Mouse (Mus musculus) midbrain, embryonic 11.5 days (tissue): ENCODE data around the gene Olfr329-ps. TPM values are rescaled to one million over a fixed set of nuclear protein-coding genes. Genes with fewer than 3 reads are reported as not detected.
"Not testable (repeated sequence)": the region's sequence is repeated elsewhere in the genome, so short reads cannot be mapped to it uniquely, and the experiment has no call there.

Experiments
- ATAC-seq: fragments of 200-750 bp; cut with Nextera tagmentation; 2 replicates; pipeline ENCODE4 v1.8.0; 2017; ENCODE audit warnings: moderate TSS enrichment, moderate library complexity; ENCODE audit not compliant: low FRiP score
- DNase-seq: peaks from one replicate; pipeline ENCODE4 v3.0.0; 2015; ENCODE audit warnings: low spot score; ENCODE audit errors: missing footprints
- H3K27ac ChIP-seq: fragments of 300-500 bp; sonication (generic); 2 replicates; pipeline ENCODE4 v1.5.1; 2014; ENCODE audit warnings: low read depth, low read length
- H3K27me3 ChIP-seq: fragments of 300-500 bp; sonication (generic); 2 replicates; pipeline ENCODE4 v1.6.1; 2014; ENCODE audit warnings: mild to moderate bottlenecking, low read length, moderate library complexity, mixed read lengths; ENCODE audit not compliant: control insufficient read depth, insufficient read depth
- H3K36me3 ChIP-seq: fragments of 300-500 bp; sonication (generic); 2 replicates; pipeline ENCODE4 v1.6.1; 2014; ENCODE audit warnings: mild to moderate bottlenecking, low read length, moderate library complexity, mixed read lengths; ENCODE audit not compliant: control insufficient read depth, insufficient read depth
- H3K4me1 ChIP-seq: fragments of 300-500 bp; sonication (generic); 2 replicates; pipeline ENCODE4 v1.6.1; 2014; ENCODE audit warnings: low read length; ENCODE audit not compliant: control insufficient read depth, insufficient read depth
- H3K4me2 ChIP-seq: fragments of 300-500 bp; sonication (generic); 2 replicates; pipeline ENCODE4 v1.6.1; 2014; ENCODE audit warnings: mild to moderate bottlenecking, moderate library complexity
- H3K4me3 ChIP-seq: fragments of 300-500 bp; sonication (generic); 2 replicates; pipeline ENCODE4 v1.5.1; 2014; ENCODE audit warnings: low read depth, low read length
- H3K9ac ChIP-seq: fragments of 300-500 bp; sonication (generic); 2 replicates; pipeline ENCODE4 v1.6.1; 2014; ENCODE audit warnings: low read length
- H3K9me3 ChIP-seq: fragments of 300-500 bp; sonication (generic); 2 replicates; pipeline ENCODE4 v1.6.1; 2016; ENCODE audit warnings: low read length; ENCODE audit not compliant: control insufficient read depth
- WGBS: fragments of 180-500 bp; shearing (Covaris S2); extraction: QIAGEN DNeasy Blood & Tissue Kit; methylation state at CpG from one replicate; pipeline ENCODE4 v1.1.7; 2014; 5-methylcytosine and 5-hydroxymethylcytosine counted together
- polyA plus RNA-seq: library from polyadenylated mRNA; unstranded; fragments of >200 nt; fragmentation: Nextera tagmentation; extraction: Ambion mirVana; gene quantifications from 2 replicates; pipeline ENCODE4 v1.2.1, GENCODE M21; 2014

The Olfr329-ps gene
- polyA plus RNA-seq: not detected in 2 replicates

DNA sequence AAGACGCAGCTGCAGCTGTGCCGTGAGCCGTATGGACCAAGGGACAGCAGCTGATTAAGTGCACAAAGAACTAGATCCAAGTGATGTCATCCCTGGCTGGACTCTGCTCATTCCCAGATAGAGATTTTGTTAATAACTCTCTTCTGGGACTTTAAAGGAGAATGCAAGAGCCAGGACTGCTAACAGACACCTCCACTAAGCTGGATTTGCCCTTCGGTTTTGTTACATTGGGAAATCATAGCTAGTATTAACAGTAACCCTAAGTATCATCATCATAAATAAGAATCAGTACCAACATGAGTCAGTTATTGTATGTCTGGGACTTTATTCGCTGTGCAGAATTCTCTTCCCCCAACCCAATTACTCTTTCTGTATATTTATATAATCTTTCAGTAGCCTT lies at the start of gene Olfr329-ps:
TSS of gene Olfr329-ps (minus strand) at position 101 of the 400 bp plus-strand sequence.
- H3K4me2 ChIP-seq: no peak within 1 kb of the TSS
- 94% methylated on average over 5 of the region's 5 CpGs for WGBS
- ATAC-seq: no peak
- H3K4me3 ChIP-seq: no peak within 1 kb of the TSS
- no peak within 1 kb of the TSS for H3K9ac ChIP-seq
- H3K4me1 ChIP-seq: no peaks in the 10 kb centered on the region
- H3K27me3 ChIP-seq: no peaks in the 10 kb centered on the region
- no peaks in the 10 kb centered on the region for H3K9me3 ChIP-seq
- no peaks in the 10 kb centered on the region for H3K36me3 ChIP-seq
- no peak for DNase-seq
- no peak within 1 kb of the TSS for H3K27ac ChIP-seq

DNA sequence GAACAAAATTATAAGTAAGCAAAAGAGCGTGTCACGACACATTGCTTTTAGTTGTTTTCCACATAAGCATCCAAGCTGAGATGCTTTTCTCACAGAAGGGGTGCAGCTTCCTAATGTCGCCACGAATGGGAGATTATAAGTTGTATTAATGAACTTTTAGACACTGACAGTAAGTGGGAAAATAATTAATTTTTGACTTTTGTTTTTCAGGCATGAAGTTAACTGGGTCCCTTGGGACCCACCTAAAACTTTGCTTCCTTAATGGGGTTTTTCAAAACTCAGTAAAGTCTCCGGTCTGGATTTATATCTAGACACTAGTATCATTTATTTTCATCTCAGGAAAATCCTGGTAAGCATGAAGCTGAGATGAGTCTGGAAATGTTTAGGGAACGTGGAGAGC lies 48.6 kb upstream of the Olfr329-ps start, which contains the start of gene Olfr324:
TSS of gene Olfr324 (plus strand) at position 301 of the 400 bp plus-strand sequence.
- H3K9me3 ChIP-seq: no peaks in the 10 kb centered on the region
- H3K4me3 ChIP-seq: no peak within 1 kb of the TSS
- no peak within 1 kb of the TSS for H3K27ac ChIP-seq
- no peak within 1 kb of the TSS for H3K4me2 ChIP-seq
- H3K27me3 ChIP-seq: no peaks in the 10 kb centered on the region
- no peak within 1 kb of the TSS for H3K9ac ChIP-seq
- H3K4me1 ChIP-seq: no peaks in the 10 kb centered on the region
- no peaks in the 10 kb centered on the region for H3K36me3 ChIP-seq
- ATAC-seq (no peak), DNase-seq (peak; percentile 21)
- 88% methylated on average over 6 of the region's 6 CpGs for WGBS

GRCm38 (mm10) chr11:58588620-58589250 lies 42.5 kb upstream of the Olfr329-ps start:
- DNase-seq: peak; percentile 35
- Histone ChIP-seq H3K36me3 (no peaks in the 10 kb centered on the region), H3K4me3 (no peak overlapping the region), H3K27me3 (no peaks in the 10 kb centered on the region), H3K27ac (no peak overlapping the region), H3K9me3 (no peaks in the 10 kb centered on the region), H3K9ac (no peak overlapping the region), H3K4me2 (no peak overlapping the region), H3K4me1 (no peaks in the 10 kb centered on the region)
- peak; percentile 77; the same call in 1 of the 2 replicates for ATAC-seq
- 71% methylated on average over 3 of the region's 3 CpGs for whole genome bisulfite sequencing

GRCm38 (mm10) chr11:58587898-58588348 lies 41.7 kb upstream of the Olfr329-ps start:
- Histone ChIP-seq H3K4me1 (no peaks in the 10 kb centered on the region), H3K4me3 (no peak overlapping the region), H3K9ac (no peak overlapping the region), H3K36me3 (no peaks in the 10 kb centered on the region), H3K27ac (no peak overlapping the region), H3K9me3 (no peaks in the 10 kb centered on the region), H3K27me3 (no peaks in the 10 kb centered on the region), H3K4me2 (no peak overlapping the region)
- peak; percentile 85 for DNase-seq
- no peak for ATAC-seq
- 75% methylated on average over 7 of the region's 7 CpGs for WGBS

GRCm38 (mm10) chr11:58578636-58579035 lies 32.4 kb upstream of the Olfr329-ps start:
- 86% methylated on average over 8 of the region's 8 CpGs for WGBS
- DNase-seq: peak; percentile 62
- H3K9me3 ChIP-seq: no peaks in the 10 kb centered on the region

GRCm38 (mm10) chr11:58577430-58577829 lies 31.2 kb upstream of the Olfr329-ps start, which contains the start of gene Olfr325:
Gene Olfr325 (plus strand): TSS chr11:58577730.
- DNase-seq: peak; percentile 17
- ATAC-seq: no peak
- H3K9ac ChIP-seq: no peak within 1 kb of the TSS

More at GRCm38 (mm10) chr11:58578636-58579035, 32.4 kb upstream of the Olfr329-ps start:
- Histone ChIP-seq H3K27me3 (no peaks in the 10 kb centered on the region), H3K27ac (no peak overlapping the region), H3K9ac (no peak overlapping the region), H3K4me2 (no peak overlapping the region), H3K4me1 (no peaks in the 10 kb centered on the region), H3K36me3 (no peaks in the 10 kb centered on the region), H3K4me3 (no peak overlapping the region)
- no peak for ATAC-seq

GRCm38 (mm10) chr11:58570405-58570804 lies 24.2 kb upstream of the Olfr329-ps start, which contains the start of gene Olfr224:
Gene Olfr224 (minus strand): TSS chr11:58570553.
- 84% methylated on average over 5 of the region's 5 CpGs for WGBS
- Histone ChIP-seq H3K4me3 (no peak within 1 kb of the TSS), H3K4me2 (no peak within 1 kb of the TSS), H3K27ac (no peak within 1 kb of the TSS), H3K9me3 (no peaks in the 10 kb centered on the region), H3K4me1 (no peaks in the 10 kb centered on the region), H3K9ac (no peak within 1 kb of the TSS), H3K36me3 (no peaks in the 10 kb centered on the region), H3K27me3 (no peaks in the 10 kb centered on the region)
- no peak for ATAC-seq
- no peak for DNase-seq

More at GRCm38 (mm10) chr11:58577430-58577829, 31.2 kb upstream of the Olfr329-ps start, which contains the start of gene Olfr325:
- Histone ChIP-seq H3K36me3 (no peaks in the 10 kb centered on the region), H3K4me2 (no peak within 1 kb of the TSS), H3K4me1 (no peaks in the 10 kb centered on the region), H3K9me3 (no peaks in the 10 kb centered on the region), H3K27me3 (no peaks in the 10 kb centered on the region), H3K4me3 (no peak within 1 kb of the TSS), H3K27ac (no peak within 1 kb of the TSS)
- WGBS: 84% methylated on average over 1 of the region's 1 CpGs

DNA sequence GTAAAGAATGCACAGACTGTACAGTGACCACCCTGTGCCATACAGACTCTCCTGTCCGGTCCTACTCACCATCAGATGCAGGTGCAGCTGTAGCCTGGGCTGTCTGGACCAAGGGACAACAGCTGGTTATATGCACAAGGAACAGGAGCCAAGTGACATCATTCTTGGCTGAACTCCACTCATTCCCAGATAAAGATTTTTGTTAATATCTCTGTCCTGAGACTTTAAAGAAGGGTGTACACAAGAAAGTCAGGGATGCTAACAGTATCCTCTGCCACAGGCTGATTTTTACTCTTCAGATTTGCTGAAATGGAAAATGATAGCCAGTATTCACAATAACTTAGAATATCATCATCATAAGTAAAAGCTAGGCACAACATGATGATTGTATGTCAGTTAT lies 9.3 kb upstream of the Olfr329-ps start, which contains the start of gene Olfr328:
TSS of gene Olfr328 (minus strand) at position 101 of the 400 bp plus-strand sequence.
- H3K4me1 ChIP-seq: no peaks in the 10 kb centered on the region
- no peak within 1 kb of the TSS for H3K27ac ChIP-seq
- WGBS: 75% methylated on average over 1 of the region's 1 CpGs
- no peak for ATAC-seq
- H3K27me3 ChIP-seq: no peaks in the 10 kb centered on the region
- no peak within 1 kb of the TSS for H3K4me2 ChIP-seq
- H3K36me3 ChIP-seq: no peaks in the 10 kb centered on the region
- DNase-seq: no peak
- no peaks in the 10 kb centered on the region for H3K9me3 ChIP-seq
- no peak within 1 kb of the TSS for H3K4me3 ChIP-seq
- no peak within 1 kb of the TSS for H3K9ac ChIP-seq

DNA sequence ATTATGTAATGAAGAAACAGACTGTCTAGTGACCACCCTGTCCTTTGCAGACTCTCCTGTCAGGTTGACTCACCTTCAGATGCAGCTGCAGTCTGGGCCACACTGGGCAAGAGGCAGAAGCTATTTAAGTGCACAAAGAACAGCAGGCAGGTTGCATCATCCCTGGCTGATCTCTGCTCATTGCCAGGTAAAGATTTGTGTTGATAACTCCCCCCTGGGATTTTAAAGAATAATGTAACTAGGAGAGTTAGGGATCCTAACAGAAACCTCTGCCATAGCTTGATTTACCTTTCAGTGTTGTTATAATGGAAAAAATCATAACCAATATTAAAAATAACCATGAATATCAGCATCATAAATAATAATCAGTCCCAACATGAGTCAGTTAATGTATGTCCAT lies 11.5 kb downstream of the Olfr329-ps start, which contains the start of gene Olfr330:
TSS of gene Olfr330 (minus strand) at position 101 of the 400 bp plus-strand sequence.
- H3K4me3 ChIP-seq, H3K36me3 ChIP-seq, H3K4me2 ChIP-seq, H3K27me3 ChIP-seq, ATAC-seq, DNase-seq, H3K9ac ChIP-seq, H3K9me3 ChIP-seq, H3K27ac ChIP-seq, H3K4me1 ChIP-seq: not testable (repeated sequence)
